Mouse (Mus musculus) MEL-GATA-1-ER (cell line): Measurements from ENCODE around the gene Wdr92.
"Not testable (repeated sequence)": the region's sequence is repeated elsewhere in the genome, so short reads cannot be mapped to it uniquely, and the experiment has no call there.

Experiments
- DNase-seq: peaks from one replicate; pipeline ENCODE4 v3.0.0-alpha.2; 2012; ENCODE audit warnings: low read depth; ENCODE audit errors: extremely low read depth

Wdr92 gene

GRCm38 (mm10) chr11:17202481-17202880 lies 20.6 kb downstream of the Wdr92 start:
- no peak for DNase-seq

GRCm38 (mm10) chr11:17211258-17212140 lies 29.6 kb downstream of the Wdr92 start, which contains the start of gene Pno1:
Pno1 (minus strand) TSS chr11:17211568.
- DNase-seq: peak; percentile 95

GRCm38 (mm10) chr11:17212141-17212495 lies 30.2 kb downstream of the Wdr92 start:
- DNase-seq: peak; percentile 63

GRCm38 (mm10) chr11:17212903-17213509 lies 31.1 kb downstream of the Wdr92 start:
- peak; percentile 33 for DNase-seq

GRCm38 (mm10) chr11:17215475-17215874 lies 33.6 kb downstream of the Wdr92 start:
- no peak for DNase-seq

- DNase-seq: no peak
Observed at GRCm38 (mm10) chr11:17221126-17221525, 39.2 kb downstream of the Wdr92 start.

GRCm38 (mm10) chr11:17232792-17233191 lies 50.9 kb downstream of the Wdr92 start:
- no peak for DNase-seq

GRCm38 (mm10) chr11:17236449-17237037 lies 54.6 kb downstream of the Wdr92 start:
- DNase-seq: peak; percentile 60

- DNase-seq: not testable (repeated sequence)
Observed at GRCm38 (mm10) chr11:17238598-17238997, 56.7 kb downstream of the Wdr92 start.

GRCm38 (mm10) chr11:17248715-17249114 lies 66.8 kb downstream of the Wdr92 start:
- no peak for DNase-seq

GRCm38 (mm10) chr11:17256813-17257365 lies 75.0 kb downstream of the Wdr92 start:
- DNase-seq: no peak

- DNase-seq: peak; percentile 88
Observed at GRCm38 (mm10) chr11:17257443-17257842, 75.5 kb downstream of the Wdr92 start, which contains the start of gene C1d. C1d (plus strand) TSS chr11:17257579.

GRCm38 (mm10) chr11:17257861-17258260 lies 76.0 kb downstream of the Wdr92 start:
- DNase-seq: no peak

- no peak for DNase-seq
Observed at GRCm38 (mm10) chr11:17267176-17267575, 85.3 kb downstream of the Wdr92 start.

- no peak for DNase-seq
Observed at GRCm38 (mm10) chr11:17268801-17269200, 86.9 kb downstream of the Wdr92 start.

GRCm38 (mm10) chr11:17279959-17280358 lies 98.1 kb downstream of the Wdr92 start:
- peak; percentile 48 for DNase-seq
